Mouse (Mus musculus) heart, adult 2 months (tissue): ENCODE results near the gene Necap2.

Source experiments
- CTCF ChIP-seq: fragments of 200-600 bp; IDR thresholded peaks from 2 replicates; pipeline ENCODE4 v1.8.1; 2022; ENCODE audit warnings: antibody characterized with exemption, mild to moderate bottlenecking, moderate library complexity
- EP300 ChIP-seq: fragments of 200-500 bp; IDR thresholded peaks from 2 replicates; pipeline ENCODE4 v1.6.1; 2011; ENCODE audit warnings: low read depth, low read length, control low read depth; ENCODE audit not compliant: insufficient read depth

GRCm38 (mm10) chr4:141020220-141020619, 57.9 kb downstream of the Necap2 start:
- TF ChIP-seq CTCF, result no peak
- no peak for TF ChIP-seq EP300
